Mouse (Mus musculus): ENCODE measurements around the gene Stk16. TPM values are rescaled to one million over a fixed set of nuclear protein-coding genes. Genes with fewer than 3 reads are reported as not detected.
A peak's percentile ranks its signal among the peaks of the same experiment; 100 is the strongest.

Stk16 gene
- polyA plus RNA-seq, 1 experiment from 2014 or later: 110 TPM

- Histone ChIP-seq H3K9me3 (ENCODE audit: control insufficient read depth, low read length) (no peaks in the 10 kb centered on the region), H3K4me1 (replicated peaks; ENCODE audit: control insufficient read depth, insufficient read depth, low read length) (no peaks in the 10 kb centered on the region), H3K36me3 (ENCODE audit: control insufficient read depth, insufficient read depth, low read length) (no peaks in the 10 kb centered on the region), H3K9ac (ENCODE audit: low read depth, low read length) (peak overlapping the region; percentile 46; the same call in 1 of the 2 replicates), H3K4me3 (ENCODE audit: low read depth, low read length) (peak overlapping the region; percentile 36), H3K4me2 (replicated peaks; ENCODE audit: low read depth, low read length) (peak overlapping the region; percentile 60), H3K27me3 (ENCODE audit: control insufficient read depth, insufficient read depth, low read length) (peaks cover 27% of the 10 kb centered on the region), H3K27ac (ENCODE audit: low read depth, low read length) (no peak overlapping the region)
- peak; percentile 70 for ATAC-seq (ENCODE audit: low FRiP score)
- WGBS: 2% methylated on average over 39 of the region's 40 CpGs
- peak; percentile 79 for DNase-seq (ENCODE audit: low spot score)
These were observed 52.6 kb downstream of the Stk16 start for GRCm38 (mm10) chr1:75262969-75263951.

- Histone ChIP-seq H3K9me3 (ENCODE audit: control insufficient read depth, low read length) (no peaks in the 10 kb centered on the region), H3K27ac (ENCODE audit: low read depth, low read length) (no peak within 1 kb of the TSS), H3K9ac (ENCODE audit: low read depth, low read length) (peak within 1 kb of the TSS; percentile 46; the same call in 1 of the 2 replicates), H3K36me3 (ENCODE audit: control insufficient read depth, insufficient read depth, low read length) (no peaks in the 10 kb centered on the region), H3K4me1 (replicated peaks; ENCODE audit: control insufficient read depth, insufficient read depth, low read length) (no peaks in the 10 kb centered on the region), H3K4me2 (replicated peaks; ENCODE audit: low read depth, low read length) (peak within 1 kb of the TSS; percentile 60), H3K27me3 (ENCODE audit: control insufficient read depth, insufficient read depth, low read length) (peaks cover 27% of the 10 kb centered on the region), H3K4me3 (ENCODE audit: low read depth, low read length) (peak within 1 kb of the TSS; percentile 36)
- WGBS: 18% methylated on average over 22 of the region's 32 CpGs
- ATAC-seq (ENCODE audit: low FRiP score): peak; percentile 65
- peak; percentile 52 for DNase-seq (ENCODE audit: low spot score)
These were observed 53.6 kb downstream of the Stk16 start, which contains the start of gene Ptprn for GRCm38 (mm10) chr1:75264091-75264880. TSS of gene Ptprn (minus strand) at chr1:75264502.

Other genes with a start within 250 kb of the Stk16 start
- 14.8 and 15.2 TPM in 2 replicates for gene Nhej1, start 85.6 kb upstream of the Stk16 start, polyA plus RNA-seq (2014; fragmentation: Nextera tagmentation; extraction: Ambion mirVana)
- not detected in 2 replicates for gene Slc23a3, start 76.9 kb upstream of the Stk16 start, polyA plus RNA-seq (2014; fragmentation: Nextera tagmentation; extraction: Ambion mirVana)
- gene Cnppd1, start 68.1 kb upstream of the Stk16 start, polyA plus RNA-seq (2014; fragmentation: Nextera tagmentation; extraction: Ambion mirVana): 47.4 and 49.0 TPM in 2 replicates
- 50.3 and 58.4 TPM in 2 replicates for gene Retreg2, start 68.1 kb upstream of the Stk16 start, polyA plus RNA-seq (2014; fragmentation: Nextera tagmentation; extraction: Ambion mirVana)
- 37.4 and 37.7 TPM in 2 replicates for gene Zfand2b, start 42.2 kb upstream of the Stk16 start, polyA plus RNA-seq (2014; fragmentation: Nextera tagmentation; extraction: Ambion mirVana)
- 21.8 and 23.9 TPM in 2 replicates for gene Abcb6, start 30.4 kb upstream of the Stk16 start, polyA plus RNA-seq (2014; fragmentation: Nextera tagmentation; extraction: Ambion mirVana)
- 12.8 and 14.9 TPM in 2 replicates for gene Ankzf1, start 18.7 kb upstream of the Stk16 start, polyA plus RNA-seq (2014; fragmentation: Nextera tagmentation; extraction: Ambion mirVana)
- gene Atg9a, start 18.6 kb upstream of the Stk16 start, polyA plus RNA-seq (2014; fragmentation: Nextera tagmentation; extraction: Ambion mirVana): 17.4 and 18.6 TPM in 2 replicates
- 18.0 and 19.5 TPM in 2 replicates for gene Glb1l, start within 50 bp of the Stk16 start, polyA plus RNA-seq (2014; fragmentation: Nextera tagmentation; extraction: Ambion mirVana)
- gene Tuba4a, start 9.0 kb downstream of the Stk16 start, polyA plus RNA-seq (2014; fragmentation: Nextera tagmentation; extraction: Ambion mirVana): 10.7 and 12.4 TPM in 2 replicates
- not detected in 2 replicates for gene A630095N17Rik, start 21.3 kb downstream of the Stk16 start, polyA plus RNA-seq (2014; fragmentation: Nextera tagmentation; extraction: Ambion mirVana)
- gene Dnajb2, start 25.6 kb downstream of the Stk16 start, polyA plus RNA-seq (2014; fragmentation: Nextera tagmentation; extraction: Ambion mirVana): 17.8 and 21.4 TPM in 2 replicates
- 3.5 and 6.0 TPM in 2 replicates for gene Ptprn, start 53.7 kb downstream of the Stk16 start, polyA plus RNA-seq (2014; fragmentation: Nextera tagmentation; extraction: Ambion mirVana)
- gene Resp18, start 67.6 kb downstream of the Stk16 start, polyA plus RNA-seq (2014; fragmentation: Nextera tagmentation; extraction: Ambion mirVana): 32.3 and 35.7 TPM in 2 replicates
- 154 and 165 TPM in 2 replicates for gene Dnpep, start 107.2 kb downstream of the Stk16 start, polyA plus RNA-seq (2014; fragmentation: Nextera tagmentation; extraction: Ambion mirVana)
- gene Des, start 149.5 kb downstream of the Stk16 start, polyA plus RNA-seq (2014; fragmentation: Nextera tagmentation; extraction: Ambion mirVana): 2.1 and 2.4 TPM in 2 replicates
- gene Speg, start 164.5 kb downstream of the Stk16 start, polyA plus RNA-seq (2014; fragmentation: Nextera tagmentation; extraction: Ambion mirVana): 11.1 and 12.7 TPM in 2 replicates
- gene Gmppa, start 225.1 kb downstream of the Stk16 start, polyA plus RNA-seq (2014; fragmentation: Nextera tagmentation; extraction: Ambion mirVana): 53.8 and 56.3 TPM in 2 replicates
- 1.9 and 4.4 TPM in 2 replicates for gene Asic4, start 239.6 kb downstream of the Stk16 start, polyA plus RNA-seq (2014; fragmentation: Nextera tagmentation; extraction: Ambion mirVana)

All from hindbrain, embryonic 11.5 days (tissue).